Mouse (Mus musculus) retina, embryonic 14.5 days (tissue): ENCODE measurements at regions not wholly inside any gene's neighbourhood (a gene's known extent, or its start where the extent isn't known, plus 50 kb on each side); places are given as distances from the start of the nearest gene placed in this dataset.

Experiments
- DNase-seq: peaks from one replicate; pipeline ENCODE4 v3.0.0-alpha.2; 2015; ENCODE audit warnings: low spot score

DNA sequence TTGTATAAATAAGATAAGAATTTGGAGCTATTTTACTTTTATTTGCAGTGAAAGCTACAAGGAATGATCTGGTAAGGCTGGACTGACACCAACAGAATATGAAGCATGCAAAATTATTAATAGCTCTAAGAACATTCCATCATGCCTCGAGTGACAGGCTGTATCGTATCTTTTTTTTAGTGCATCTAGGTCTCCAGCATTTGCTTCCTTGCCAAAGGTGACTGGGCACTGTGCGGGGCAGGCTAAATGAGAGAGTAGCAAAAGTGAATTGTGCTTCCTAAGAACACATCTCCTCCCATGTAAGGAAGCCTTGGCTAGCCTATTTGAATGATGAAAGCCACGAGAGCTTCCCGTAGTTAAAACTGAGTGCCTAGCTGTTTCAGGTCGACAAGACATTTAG, 261.5 kb upstream of the Ndst3 start:
- no peak for DNase-seq

DNA sequence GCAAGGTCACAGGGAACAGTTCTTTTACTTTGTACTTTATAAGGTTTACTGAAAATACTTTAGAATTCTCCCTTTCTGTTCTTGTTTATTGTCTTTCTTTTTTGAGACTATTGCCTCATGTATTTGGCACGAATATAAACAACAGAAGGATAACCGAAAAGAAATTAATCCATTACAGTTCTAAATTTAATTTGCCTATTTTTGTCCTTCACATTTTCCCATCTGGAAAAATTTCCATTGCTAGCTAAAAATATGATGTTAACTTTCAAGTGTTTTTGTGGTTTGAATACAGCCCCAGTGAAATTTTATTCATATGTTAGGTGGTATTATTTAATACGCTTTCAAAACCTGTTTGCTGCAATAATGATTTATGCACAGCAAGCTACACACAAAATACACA, 276.7 kb upstream of the Ndst3 start:
- no peak for DNase-seq

DNA sequence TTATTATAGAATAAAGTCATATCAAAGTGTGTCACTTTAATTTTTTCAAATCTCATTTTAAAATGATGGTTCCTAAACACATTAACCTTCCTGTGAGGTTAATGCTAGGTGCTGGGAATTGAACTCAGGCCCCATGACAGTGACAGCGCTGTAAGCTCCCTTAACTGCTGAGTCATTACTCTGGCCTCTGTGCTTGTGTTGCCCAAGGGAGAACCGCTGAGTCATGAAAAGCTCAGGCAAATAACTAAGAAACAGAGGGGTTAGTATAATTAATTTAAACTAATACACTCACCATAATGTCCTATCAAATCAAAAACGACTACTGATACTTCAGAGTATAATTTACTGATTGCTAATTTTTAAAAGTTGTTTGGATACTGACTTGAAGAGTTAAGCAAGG, 281.7 kb upstream of the Ndst3 start:
- peak; percentile 7 for DNase-seq

DNA sequence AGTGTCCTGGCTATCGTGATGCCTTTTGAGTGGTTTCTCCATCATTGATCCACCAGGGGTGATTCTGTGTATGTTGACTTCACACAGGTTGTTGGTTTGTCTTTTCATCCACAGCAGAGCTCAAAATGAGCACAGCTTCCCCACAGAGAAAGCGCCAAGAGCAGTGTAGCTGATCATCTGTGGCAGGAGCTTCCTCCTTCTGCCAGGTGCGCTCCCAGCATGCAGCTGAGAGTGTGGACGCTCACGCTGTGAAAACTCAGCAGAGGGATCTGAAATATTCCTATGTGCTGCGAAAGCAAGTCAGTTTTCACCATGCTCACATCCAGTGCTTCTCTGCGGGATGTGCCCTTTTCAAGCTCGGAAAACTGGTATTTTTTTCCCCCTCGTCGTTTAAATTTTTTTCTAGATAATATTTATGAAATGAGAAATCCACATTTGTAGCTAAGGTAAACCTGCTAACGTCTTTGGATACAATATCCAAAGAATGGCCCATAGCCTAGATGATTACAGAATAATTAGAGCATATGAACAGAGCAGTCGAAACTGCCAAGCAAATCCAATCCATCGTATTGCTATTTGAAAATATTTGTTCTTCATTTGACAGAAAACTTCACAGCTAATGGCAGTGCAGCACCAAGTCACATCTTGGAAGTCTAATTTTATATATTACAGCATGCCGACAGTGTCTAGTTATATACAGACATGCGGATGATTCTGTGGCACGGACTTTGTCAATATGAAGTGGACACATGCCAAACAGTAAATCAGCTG, 283.3 kb upstream of the Ndst3 start:
- no peak for DNase-seq

DNA sequence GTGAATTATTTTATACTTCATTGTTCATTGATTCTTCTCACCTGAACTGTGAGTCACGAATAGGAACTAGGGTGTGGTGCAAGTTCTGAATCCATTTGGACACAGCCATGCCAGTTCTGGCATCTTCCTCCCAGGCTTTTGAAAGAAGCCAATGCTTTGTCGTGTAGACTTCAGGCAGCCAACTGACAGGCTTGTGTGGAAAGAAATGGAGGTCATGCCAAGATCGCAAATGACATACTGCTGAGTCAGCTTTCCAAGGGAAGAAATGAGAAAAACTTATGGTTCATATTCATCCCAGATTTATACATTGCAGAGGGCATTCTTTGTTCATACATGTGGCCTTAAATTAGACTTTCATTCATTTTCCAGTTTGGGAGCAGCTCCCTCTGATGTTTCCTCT, 285.8 kb upstream of the Ndst3 start:
- no peak for DNase-seq

DNA sequence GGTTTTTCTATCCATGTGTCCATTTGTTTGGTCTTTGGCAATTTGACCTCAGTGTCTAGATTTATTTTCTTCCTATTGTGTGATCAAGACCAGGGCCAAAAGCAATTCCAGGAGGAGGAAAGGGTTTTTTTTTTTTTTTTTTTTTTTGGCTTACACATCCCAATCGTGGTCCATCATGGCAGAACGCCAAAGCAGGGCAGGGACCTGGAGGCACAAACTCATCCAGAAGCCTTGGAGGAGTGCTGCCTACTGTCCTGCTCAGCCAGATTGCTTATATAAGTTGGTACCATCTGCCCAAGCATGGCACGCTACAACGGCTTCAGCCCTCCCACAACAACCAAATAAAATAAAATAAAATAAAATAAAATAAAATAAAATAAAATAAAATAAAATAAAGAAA, 286.5 kb upstream of the Ndst3 start:
- no peak for DNase-seq

DNA sequence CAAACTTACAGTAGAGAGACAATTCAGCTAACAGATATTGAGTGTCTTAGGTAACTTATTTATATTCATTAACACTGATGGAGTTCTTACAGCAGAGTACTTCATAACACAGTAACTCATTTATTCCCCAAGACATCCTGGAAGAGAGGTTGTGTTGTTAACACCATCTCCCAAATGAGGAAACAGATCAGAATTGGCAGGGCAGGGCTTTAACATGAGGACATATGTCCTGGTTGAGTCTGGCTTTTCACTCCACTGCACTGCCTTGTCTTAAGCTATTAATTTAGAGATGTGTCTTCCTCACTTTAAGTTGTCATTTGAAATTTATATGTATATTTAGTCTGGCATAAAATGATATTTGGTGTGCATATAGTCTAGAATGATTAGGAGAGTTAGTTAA, 292.4 kb upstream of the Ndst3 start:
- DNase-seq = no peak

DNA sequence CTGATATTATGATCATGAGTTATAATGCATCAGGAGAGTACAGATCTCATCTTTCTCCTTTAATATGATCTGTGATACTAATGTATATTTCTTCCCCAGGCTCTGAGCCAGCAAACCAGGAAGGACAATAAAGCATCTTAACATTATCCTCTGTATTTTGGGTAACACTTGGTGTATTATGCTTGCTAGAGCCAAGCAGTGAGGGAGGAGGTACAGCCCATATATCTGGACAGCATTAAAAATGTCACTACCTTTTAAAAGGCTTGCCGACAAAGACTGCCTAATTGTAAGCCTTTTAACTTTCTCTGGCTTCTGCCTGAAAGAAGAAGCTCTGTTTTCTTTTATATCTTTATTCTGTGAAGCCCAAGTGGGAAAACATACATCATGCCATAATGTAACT, 292.9 kb upstream of the Ndst3 start:
- DNase-seq = no peak

DNA sequence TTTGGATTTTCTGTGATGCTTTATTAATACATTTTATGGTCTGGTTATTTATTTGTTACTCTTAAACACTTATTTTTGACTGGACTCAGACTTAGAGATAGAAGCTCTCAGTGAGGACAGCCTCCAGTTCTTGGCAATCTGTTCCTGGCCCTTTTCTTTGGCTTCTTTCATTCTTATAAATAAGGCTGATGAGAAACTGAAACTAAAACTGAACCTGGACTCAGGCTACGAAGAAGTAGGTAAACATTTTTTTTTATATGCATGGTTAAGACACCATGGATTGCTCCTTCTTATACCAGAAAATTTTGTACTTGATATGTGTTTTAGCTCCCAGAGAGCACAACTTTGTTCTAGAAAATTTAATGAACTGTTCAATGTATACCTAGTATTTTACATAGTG, 293.4 kb upstream of the Ndst3 start:
- no peak for DNase-seq

DNA sequence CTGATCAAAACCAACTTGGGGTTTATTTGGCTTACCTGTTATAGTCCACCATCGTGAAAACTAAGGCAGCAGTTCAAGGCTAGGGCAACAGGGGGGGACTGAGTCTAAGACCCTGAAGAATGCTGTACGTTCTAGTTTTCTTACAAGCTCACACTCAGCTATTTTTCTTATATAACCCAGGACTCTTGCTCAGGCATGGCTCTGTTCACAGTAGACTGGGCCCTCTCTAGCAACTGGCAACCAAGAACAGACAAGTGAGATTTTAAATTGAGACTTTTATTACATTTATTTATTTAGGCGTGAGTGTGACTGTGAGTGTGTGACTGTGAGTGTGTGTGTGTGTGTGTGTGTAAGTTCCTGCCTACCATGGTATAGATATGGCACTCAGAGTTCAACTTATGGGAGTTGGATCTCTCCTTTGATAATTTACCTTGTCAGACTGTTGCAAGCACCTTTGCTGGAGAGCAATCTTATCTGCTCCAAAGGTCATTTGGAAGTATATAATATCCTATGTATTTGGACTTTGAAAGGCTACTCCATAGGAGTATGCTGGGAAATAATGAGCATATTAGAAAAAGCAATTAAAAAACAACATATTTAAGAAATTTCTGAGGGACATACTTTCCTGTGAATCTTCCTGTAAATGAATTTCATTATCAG, 309.4 kb upstream of the Ndst3 start:
- no peak for DNase-seq

DNA sequence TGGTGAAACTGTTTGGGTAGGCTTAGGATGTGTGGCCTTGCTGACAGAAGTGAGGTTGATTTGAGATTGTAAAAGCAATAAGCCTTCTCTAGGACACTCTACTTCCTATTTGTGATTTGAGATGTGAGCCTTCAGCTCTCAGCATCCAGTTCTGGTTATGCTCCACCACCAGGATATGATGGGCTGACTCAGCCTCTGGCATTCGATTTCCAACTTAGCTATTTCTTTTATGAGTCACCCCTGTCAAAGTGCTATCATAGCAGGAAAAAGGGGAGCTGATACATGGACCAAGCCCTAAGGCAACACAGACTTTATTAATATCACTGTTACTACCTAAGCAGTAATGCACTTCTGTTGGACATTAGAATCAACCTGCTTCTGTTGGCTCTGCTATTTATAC, 310.2 kb upstream of the Ndst3 start:
- DNase-seq = no peak

DNA sequence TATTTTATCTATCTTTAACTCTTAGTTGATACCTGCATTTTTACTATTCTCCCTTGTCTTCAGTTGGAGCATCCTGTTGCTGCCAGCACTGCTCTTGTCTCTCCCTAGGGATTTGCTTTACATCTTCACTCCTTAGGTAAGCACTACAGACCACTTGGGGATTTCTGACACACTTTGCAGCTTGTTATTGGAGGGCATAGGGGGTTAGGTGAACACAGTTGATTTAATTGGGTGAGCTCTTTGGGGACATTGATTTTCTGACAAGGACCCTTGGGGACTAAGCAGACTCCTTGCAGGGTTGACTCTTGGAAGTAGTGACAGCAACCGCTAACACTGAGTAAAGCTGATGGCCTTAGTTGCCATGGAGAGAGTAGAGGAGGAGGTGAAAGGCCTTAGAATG, 309.0 kb upstream of the Tram1l1 start:
- no peak for DNase-seq

DNA sequence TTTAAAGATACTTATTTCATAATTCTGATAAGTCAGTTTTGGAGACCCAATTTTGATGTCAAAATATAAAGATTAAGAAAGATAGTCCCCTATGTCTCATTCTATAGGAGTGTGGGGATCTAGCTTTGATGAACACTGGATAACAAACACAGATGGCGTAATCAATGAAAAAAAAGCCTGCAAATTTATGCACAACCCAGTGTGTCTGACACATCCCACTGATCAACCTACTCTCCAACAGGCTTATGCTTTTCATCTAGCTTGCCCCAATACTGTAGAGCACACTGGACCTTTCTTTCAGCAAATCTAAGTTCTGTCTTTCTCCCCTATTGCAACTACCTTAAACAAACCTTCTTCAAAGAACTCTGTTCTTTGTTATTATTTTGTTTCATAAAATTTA, 302.0 kb upstream of the Tram1l1 start:
- DNase-seq = no peak

DNA sequence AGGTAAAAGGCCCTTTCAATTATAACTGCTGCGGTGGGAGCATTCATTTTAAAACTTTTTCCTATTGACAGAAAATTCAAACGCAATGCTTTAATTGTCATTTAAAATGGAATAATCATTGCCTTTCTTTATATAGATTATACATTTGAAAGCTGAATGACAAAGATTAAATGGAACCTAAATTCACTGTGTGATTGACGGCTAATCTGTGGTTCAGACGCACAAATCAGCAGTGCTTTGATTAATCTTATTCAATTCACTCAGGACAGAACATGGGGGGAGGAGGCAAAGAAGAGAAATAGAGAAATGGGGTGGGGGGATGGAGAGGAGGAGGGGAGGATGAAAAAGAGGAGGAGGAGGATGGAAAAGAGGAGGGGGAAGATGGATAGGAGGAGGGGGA, 294.5 kb upstream of the Tram1l1 start:
- DNase-seq = no peak

DNA sequence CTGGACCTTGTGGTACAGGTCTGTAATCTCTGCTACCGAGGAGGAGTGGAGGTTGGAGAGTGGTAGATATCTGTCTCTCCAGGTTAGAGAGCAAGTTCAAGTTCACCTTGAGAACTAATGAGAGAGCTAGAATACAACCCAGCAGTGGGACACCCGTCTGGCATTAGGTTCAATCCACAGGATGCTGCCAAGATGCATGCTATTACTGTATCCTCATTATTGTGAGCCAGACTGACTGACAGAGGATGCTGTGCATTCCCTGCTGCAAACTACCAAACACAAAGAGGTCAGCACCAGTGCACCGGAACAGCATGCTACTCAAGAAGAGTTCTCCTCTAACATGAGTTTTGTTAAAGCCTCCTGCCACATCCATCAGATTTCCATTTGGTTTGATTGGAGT, 253.6 kb upstream of the Tram1l1 start:
- no peak for DNase-seq

DNA sequence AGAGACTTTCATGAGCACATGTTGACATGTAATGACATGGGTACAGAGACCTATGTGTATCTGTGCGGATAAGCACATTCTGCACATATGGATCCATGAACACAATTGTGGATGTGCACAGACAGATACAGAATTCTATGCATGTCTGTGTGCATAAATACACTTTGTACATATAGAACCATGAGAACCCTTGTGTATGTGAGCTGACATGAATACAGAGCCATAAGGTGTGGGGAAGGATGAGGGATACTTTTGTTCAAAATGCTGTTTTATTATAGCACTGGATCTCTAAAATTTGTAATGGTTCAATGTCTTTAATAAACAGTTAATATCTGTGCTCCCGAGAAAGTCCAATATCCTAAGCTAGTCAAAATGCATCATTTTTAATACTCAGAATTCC, 253.1 kb upstream of the Tram1l1 start:
- DNase-seq = no peak

DNA sequence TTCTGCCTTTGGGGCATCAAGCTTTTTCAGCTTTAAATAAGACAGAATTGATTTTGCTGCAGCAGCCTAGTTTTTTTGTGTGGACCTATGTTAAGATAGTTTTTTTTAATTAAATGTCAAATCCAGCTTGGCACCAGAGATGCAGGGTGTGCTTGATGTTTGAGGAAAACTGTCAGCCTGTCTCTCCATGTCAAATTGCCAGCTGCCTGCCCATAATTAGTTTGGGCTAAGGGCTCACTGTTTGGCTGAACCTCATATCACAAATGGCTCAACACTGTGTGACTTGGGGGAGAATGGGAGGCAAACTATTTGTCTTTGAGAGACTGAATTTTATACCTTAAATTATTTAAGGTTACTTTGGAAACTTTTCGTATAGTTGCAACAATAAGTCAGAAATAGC, 252.7 kb upstream of the Tram1l1 start:
- DNase-seq = peak; percentile 21

DNA sequence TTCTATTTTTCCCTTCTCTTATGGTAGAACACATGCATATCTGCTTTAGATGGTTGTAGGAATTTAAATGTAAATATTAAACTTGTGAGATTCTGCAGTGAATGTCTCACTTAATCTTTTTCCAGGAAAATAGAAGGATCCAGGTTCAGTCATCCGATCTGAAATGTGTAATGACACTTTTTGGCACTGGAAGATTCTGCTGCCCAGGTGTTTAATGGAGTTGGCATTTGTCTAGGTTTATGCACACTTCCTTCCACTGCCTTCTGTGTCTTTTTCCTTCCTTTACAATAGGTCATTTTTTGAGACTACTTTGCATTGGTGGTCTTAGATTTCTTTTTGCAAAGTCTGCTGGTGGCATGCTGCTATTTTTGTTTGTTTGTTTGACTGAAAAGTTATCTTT, 251.5 kb upstream of the Tram1l1 start:
- DNase-seq = no peak

DNA sequence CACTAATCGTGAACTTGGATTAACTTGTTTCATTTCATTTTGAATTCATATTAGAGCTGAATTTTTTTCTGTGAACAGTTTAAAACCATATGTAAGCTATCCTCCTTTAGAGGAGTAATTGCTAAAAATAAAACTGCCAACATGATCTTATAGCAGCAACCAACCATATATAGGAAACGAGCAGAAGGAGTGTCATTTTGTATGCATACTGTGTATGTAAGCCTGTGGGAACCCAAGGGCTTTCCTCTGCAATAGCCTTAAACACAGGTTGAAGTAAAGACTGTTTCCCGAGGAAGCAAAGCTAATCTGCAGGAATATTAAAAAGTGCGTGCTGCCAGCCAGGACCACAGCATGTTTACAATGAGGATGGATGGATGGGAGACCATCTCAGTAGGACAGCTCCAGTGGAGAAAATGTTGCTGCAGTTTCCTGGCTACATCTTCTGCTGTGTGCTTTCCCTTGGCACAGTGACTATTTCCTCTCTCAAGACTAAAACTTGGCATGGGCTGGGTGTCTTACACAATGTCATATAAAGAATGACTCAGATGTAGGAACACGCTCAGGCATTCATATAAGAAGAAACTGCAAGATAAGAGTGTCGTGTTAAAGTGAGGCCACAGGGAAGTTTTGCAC, 244.6 kb upstream of the Tram1l1 start:
- no peak for DNase-seq

DNA sequence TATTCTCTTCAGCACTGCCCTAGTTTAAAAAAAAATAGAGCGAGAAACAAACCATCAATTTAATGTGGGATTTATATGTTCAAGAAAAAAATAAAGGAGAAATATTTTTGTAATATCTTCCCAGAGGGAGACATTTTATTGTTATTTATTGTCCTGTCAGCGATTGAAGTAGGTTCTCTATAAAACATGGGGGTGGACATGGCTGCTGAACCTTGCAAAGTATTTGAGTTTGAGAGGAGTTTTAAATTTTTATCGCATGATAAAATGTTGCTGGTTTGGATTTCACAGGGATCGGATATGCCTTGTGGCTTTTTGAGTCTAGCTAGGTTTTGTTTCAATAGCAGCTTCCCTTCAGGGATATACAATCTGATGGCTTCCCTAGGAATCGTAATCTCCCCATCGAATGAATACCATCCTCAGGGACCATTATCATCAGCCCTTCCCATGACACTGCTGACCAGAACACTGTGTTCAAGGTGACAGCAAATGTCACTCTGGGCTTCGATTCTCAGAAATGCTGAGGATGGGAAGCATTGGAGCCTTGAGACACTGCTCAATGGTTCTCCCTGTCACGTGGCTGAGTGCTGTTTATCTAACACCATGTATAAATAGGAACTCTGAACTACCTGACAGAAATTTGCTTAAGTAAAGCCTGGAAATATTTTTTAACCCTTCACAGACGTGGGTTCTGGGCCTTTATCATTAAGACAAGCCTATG, 228.1 kb upstream of the Tram1l1 start:
- no peak for DNase-seq

DNA sequence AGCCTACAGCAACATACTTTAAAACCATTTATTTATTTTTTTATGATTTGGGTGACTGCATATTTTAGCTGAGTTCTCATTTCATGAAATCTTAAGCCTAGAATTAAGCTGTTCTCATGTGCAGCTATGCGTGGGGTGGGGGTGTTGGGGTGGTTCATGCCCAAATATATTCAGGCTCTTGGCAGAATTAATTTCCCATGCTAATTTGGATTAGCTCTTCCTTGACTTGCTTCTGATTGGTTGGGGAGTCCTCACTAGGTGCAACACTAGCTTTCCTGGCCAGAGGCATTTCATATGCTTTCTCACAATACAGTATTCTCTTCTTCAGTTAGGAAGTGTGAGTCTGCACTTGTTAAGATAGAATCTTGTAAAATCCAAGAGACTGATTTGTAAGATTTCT, 206.7 kb upstream of the Tram1l1 start:
- no peak for DNase-seq

DNA sequence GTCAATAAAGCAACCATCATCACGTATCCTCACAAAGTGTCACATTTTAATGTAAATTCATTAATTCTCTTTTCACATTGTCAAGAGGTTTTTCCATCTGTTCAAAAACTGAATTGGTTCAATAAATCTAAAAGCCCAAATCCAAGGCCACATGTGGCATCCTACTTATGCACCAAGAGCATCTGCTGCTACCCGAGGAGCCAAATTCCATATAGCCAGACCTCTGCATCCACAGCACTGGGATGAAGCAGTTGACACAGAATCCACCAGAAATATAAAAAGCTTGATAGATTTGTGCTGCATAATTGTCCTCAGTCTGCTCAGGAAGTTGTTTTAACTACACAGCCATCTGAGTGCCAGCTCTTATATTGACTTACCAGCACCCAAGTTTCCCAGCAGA, 164.4 kb upstream of the Tram1l1 start:
- DNase-seq = no peak
